Mouse (Mus musculus): ENCODE results near the gene Tmprss12.
"Not testable (repeated sequence)": the region's sequence is repeated elsewhere in the genome, so short reads cannot be mapped to it uniquely, and the experiment has no call there.

Gene Tmprss12

GRCm38 (mm10) chr15:100280626-100281025, at the start of gene Tmprss12:
Gene Tmprss12, plus strand, starts transcription at chr15:100280837.
- DNase-seq (ENCODE audit: low spot score): no peak

- no peak for DNase-seq (ENCODE audit: low spot score)
Measured at GRCm38 (mm10) chr15:100231616-100232525, 48.8 kb upstream of the Tmprss12 start.

DNA sequence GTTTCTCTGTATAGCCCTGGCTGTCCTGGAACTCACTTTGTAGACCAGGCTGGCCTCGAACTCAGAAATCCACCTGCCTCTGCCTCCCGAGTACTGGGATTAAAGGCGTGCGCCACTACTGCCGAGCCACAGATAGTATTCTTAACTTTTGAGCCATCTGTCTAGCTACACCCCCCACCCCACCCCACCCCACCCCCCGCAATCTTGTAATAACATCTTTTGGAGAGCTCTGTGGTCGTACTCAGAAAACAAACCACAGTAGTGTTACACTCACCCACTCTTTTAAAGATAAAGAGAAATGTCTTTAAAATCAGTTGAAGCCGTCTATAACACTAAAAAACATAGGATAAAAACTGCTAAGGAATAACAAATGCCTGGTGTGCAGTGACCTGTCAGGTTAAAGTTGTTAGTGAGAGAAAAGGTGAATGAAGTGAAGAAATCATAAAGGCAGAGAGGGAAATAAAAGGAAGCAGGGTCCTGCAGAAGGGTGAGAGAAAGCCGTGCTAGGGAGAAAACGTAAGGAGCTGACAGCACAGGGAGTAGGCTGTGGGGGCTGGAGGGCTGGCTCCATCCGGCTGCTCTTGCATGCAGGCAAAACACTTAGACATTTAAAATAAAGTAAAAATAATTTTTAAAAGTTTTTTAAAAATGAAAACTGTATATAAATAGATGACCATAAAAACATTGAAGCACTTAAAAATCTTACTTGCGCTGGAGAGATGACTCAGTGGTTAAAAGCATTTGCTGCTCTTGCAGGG, 45.2 kb upstream of the Tmprss12 start:
- DNase-seq (ENCODE audit: low spot score): no peak

DNA sequence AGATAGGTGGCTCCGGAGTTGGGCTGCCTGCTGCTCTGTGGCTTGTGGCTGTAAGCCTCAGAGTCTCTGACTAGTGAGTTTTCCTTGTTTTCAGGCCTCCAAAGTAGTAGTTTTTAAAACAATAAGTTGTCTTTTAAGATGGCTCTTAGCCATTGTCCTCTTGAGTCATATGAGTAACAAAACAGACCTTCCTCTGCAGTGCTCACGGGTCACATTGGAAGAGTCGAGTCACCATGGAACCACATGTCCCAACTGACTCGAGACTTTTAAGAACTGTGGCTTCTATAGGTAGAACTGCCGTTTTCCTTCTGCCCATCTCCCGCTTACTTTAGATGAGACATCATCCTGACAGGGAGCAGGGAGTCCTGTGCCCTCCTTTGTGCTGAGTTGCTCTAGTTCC, 43.7 kb upstream of the Tmprss12 start:
- no peak for DNase-seq (ENCODE audit: low spot score)

DNA sequence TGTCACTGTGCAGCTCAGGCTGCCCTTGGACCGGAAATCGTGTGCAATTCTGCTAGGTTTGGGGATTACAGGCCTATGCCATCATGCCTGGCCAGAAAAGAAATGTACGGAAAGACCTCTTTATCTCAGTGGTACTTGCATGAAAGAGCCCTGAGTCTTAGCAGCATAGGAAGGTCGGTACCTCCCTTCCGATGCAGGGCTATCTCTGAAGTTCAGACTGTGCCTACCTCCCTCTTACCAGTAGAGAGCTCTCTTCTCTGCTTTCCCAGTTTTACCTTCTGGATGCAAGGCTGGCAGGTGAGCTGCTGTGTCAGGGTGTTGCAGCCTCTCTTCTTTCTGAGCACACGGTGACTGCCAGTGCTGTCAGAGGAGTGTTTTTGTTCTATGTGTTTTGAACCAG, 38.9 kb upstream of the Tmprss12 start:
- DNase-seq (ENCODE audit: low spot score): no peak

DNA sequence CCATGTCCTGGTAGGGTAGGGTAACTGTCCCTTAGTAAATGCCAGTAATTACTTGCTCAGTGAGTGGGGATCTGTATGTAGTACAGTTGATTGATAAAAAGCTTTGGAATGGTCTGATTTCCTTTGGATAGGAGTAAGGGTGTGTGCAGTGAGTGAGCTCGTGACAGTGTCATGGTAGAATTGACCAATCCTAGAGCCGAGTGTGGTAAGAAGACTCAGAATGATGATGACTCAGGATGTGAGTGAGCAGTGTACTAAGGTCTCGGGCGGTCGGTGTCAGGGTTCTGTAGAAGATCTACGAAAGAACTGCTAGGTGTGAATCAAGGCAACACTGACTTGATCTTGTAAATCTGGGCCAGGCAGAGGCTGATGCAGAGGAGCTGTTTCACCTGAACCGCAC, 34.7 kb upstream of the Tmprss12 start:
- no peak for DNase-seq (ENCODE audit: low spot score)

GRCm38 (mm10) chr15:100247296-100247695, 33.3 kb upstream of the Tmprss12 start:
- DNase-seq (ENCODE audit: low spot score): no peak

- no peak for DNase-seq (ENCODE audit: low spot score)
Measured at GRCm38 (mm10) chr15:100248665-100249433, 31.8 kb upstream of the Tmprss12 start.

DNA sequence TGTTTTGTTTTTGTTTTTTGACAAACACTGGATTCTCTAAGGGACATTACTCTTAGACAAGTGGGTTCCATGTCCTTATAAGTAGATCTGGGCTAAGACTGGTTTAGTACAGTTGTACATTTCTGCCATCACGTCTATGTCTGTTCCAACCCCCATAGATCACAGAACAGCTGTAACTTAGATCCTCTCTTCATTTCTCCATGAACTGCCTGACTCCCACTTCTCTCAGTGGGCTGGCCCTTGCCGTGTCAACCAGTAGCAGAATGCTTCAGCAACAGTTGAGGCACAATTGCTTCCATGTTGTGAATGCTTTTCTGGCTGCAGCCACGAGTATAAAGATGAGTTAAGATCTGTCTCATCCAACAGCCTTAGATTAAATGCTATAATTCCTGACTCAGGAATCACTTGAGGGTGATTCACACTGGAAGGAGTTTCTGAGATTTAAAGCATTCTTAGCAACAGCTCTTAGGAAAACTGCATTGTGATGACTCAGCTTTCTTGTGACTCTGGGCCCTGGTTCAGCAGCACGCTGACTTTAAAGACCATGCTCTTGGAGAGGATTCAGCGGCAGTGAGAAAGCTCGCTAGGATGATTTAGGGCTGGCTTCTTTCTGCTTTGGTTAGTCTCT, 29.4 kb upstream of the Tmprss12 start:
- peak; percentile 27 for DNase-seq (ENCODE audit: low spot score)

- DNase-seq (ENCODE audit: low spot score): no peak
Measured at GRCm38 (mm10) chr15:100256386-100256785, 24.3 kb upstream of the Tmprss12 start.

GRCm38 (mm10) chr15:100257305-100257704, 23.3 kb upstream of the Tmprss12 start:
- no peak for DNase-seq (ENCODE audit: low spot score)

- DNase-seq (ENCODE audit: low spot score): no peak
Measured at GRCm38 (mm10) chr15:100258646-100259425, 21.8 kb upstream of the Tmprss12 start.

DNA sequence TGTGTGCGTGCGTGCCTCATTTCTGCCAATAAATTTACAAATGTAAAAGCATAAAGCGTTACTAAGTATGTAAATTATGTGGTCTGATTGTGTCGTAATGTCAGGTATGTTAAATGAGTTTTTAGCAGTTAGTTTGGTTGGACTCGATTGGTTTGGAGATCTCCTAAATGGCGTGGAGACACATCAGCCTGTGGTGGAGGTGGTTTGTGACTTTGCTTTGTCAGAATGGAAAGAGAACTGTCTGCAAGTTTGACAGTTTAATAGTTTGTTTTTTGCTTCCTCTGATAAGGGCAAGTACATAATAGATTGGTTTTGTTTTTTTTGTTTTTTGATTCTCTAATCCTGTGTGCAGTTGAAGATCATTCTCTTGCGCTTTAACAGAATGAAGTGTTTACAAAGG, 20.3 kb upstream of the Tmprss12 start:
- not testable (repeated sequence) for DNase-seq (ENCODE audit: low spot score)

DNA sequence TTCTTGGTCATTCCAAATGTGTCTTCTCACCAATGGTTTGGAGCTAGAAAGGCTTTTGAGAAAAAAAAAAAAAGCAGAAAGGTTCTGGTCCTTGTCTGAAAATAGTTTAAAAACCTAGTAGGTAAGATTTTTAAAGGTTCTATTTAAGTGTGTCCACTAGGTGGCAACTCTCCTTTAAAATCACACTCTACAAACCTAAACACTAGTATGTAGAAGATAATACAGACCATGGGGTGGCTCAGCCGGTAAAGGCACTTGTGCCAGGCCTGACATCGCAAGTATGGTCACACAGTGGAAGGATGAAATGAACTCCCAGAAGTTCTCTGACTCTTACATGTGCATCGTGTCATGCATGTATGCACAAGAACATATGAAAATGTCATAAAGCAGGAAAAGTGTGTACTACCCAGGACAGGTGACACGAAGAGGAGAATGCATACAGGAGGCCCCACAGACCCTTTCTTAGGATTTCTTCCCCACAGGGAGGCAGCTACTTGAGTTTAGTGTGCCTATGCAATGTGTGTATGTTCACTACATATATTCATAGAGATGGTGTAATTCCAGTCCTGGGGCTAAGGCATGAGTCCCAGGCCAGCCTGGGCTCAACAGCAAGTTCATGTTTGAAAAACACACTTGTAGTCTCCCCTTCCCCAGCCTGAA, 17.3 kb upstream of the Tmprss12 start:
- peak; percentile 64 for DNase-seq (ENCODE audit: low spot score)

DNA sequence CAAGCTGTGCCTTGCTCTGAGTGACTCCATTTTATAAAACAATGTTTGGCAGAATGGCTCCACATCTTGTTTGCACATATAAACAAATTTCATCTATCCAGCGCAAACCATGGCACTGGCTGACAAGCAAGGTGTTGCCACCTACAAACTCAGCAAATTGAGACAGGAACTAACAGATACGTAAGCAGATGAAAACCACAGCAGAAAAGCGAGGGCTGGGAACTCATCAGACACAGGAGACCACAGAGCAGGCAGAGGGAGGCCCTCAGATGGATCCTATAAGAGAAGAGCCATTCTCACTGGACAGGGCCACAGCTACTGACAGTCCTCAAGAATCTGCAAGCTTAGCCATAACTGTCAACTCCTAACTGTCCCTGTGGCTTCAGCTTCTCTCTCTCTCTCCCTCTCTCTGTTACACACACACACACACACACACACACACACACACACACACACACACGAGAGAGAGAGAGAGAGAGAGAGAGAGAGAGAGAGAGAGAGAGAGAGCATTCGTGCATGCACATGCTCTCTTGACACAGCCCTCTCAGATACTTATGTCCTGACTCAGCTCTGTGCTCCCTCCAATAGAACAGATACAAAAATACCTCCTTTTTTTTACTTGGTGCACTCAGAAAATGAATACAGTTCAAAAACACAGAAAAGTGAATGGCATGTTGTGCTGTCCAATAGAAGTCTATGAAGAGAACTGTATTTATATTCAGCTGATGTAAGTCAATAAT, 14.9 kb upstream of the Tmprss12 start:
- no peak for DNase-seq (ENCODE audit: low spot score)

DNA sequence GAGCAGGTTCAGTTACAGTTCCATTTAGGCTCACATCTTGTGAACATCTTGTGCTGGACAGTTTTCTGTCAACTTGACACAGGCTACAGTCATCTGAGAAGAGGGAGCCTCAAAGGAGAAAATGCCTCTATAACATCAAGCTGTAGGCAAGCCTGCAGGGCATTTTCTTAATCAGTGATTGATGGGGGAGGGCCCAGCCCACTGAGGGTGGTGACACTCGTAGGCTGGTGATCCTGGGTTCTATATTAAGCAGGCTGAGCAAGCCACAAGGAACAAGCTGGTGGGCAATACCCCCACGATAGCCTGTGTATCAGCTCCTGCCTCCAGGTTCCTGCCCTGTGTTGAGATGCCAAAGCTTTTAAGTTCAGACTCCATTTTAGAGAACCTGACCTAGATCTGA, 11.7 kb upstream of the Tmprss12 start:
- DNase-seq (ENCODE audit: low spot score): no peak

- DNase-seq (ENCODE audit: low spot score): no peak
Measured at GRCm38 (mm10) chr15:100269776-100270175, 10.9 kb upstream of the Tmprss12 start.

DNA sequence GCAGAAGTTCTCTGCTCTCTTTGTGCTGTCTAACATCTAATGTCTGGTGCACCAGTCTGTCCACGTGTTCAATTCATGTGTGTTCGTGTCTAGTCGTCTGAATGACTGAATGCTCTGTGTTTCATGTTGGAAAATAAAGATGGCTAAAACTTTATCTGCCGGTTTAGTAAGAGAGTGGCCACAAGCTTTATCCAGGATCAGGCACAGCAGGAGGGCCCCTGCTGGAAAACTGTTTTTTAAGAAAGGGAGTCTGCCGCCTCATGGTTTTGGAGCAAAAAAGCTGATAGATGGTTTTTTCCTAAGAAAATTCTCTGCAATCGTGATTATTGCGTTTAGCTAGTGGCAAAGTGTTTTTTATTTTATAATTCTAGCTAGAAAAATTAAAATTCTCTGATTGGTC, 10.0 kb upstream of the Tmprss12 start:
- not testable (repeated sequence) for DNase-seq (ENCODE audit: low spot score)

DNA sequence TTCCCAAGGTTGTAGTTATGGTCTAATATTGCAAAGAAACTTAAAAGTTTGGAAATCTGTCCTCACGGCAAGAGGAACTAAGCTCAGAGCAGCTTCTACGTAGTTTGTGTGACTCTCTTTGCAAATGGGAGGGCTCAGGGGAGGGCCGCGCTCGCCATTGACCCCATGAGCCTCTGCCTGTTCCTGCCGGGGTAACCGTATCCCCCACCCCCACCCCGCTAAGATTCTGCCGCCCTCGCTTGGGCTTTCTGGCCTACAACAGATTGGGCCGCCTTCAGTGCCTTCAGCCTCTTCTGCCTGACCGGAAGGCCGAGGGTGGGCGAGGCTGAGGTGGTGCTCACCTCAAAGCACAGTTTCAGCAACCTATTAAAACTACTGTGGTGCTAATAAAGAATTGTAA, 9.2 kb upstream of the Tmprss12 start:
- DNase-seq (ENCODE audit: low spot score): no peak

DNA sequence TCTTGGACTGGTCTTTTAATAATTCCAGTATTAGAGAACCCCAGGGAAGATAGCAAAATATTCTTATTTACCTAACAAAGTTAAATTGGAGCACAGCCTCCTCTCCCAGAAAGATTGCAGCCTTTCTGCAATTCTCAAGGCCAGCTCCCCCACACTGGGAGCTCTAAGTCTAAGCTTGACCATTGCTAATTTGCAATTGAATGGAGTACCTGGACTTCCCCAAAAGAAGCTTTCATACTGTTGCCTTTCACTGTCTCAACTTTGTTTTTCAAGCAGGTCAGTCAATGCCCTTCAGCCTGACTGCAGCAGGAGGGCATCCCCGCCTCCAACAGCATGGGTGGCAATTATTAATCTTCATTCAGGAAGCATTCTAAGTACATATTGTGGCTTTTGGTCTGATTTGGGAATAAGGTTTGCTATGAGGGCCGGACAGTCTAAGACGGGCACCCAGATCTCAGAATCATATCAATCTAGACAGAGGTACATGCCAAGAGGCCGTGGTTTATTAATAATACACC, 6.8 kb upstream of the Tmprss12 start:
- DNase-seq (ENCODE audit: low spot score): not testable (repeated sequence)

Data from MN1 (cell line).